Mouse (Mus musculus): ENCODE results near the gene Ddah1. TPM values are rescaled to one million over a fixed set of nuclear protein-coding genes. Genes with fewer than 3 reads are reported as not detected.
"Not testable (repeated sequence)": the region's sequence is repeated elsewhere in the genome, so short reads cannot be mapped to it uniquely, and the experiment has no call there.

Gene Ddah1
- polyA plus RNA-seq, 1 experiment from 2014 or later, result 53.5 TPM

DNA sequence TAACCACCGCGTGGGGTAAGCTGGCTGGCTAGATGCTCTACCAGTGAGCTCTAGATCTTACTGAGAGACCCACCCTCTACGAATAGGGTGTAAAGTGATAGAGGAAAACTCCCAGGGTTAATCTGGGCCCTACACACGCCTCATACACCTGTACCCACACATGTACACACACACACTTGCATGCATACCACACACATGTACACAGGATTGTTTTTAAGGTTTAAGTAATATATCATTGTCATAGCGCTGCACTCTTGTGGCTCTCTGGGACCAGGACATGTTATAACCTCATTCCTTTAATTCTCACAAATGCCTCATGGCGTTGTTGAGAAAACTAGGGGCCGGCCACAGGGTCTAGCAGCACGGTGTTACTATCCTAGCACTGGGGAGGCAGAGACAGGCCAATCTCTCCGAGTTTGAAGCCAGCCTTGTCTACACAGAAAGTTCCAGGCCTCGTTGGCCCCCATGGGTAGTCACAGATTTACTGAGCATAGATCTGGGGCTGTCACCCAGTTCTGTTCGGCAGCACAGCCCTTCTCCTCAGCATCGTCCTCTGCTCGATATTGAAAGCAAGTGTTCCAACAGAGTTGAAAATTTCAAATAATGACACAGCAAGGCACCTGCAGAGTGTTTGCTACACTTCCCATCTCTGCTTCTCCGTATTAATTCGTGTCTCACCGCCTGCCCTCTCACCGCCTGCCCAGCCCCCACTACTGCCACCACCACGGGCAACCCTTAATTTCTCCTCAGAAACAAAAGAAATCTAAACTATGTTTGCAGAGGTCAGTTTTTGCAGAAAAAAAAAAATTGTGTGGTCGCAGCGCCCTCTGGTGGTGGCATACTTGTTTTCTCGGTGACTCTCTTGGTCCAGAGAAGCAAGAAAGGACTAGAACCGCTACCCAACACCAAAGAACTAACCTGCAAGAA, 146.6 kb downstream of the Ddah1 start:
- Histone ChIP-seq H3K27ac (no peak overlapping the region), H3K4me2 (replicated peaks) (peak overlapping the region; percentile 35; the same call in 1 of the 2 replicates), H3K4me1 (replicated peaks) (no peaks in the 10 kb centered on the region; the same call in 1 of the 2 replicates), H3K36me3 (no peaks in the 10 kb centered on the region), H3K4me3 (replicated peaks) (no peak overlapping the region), H3K27me3 (replicated peaks) (no peaks in the 10 kb centered on the region), H3K9ac (no peak overlapping the region), H3K9me3 (no peaks in the 10 kb centered on the region)
- peak; percentile 28; the same call in 1 of the 2 replicates for ATAC-seq
- WGBS, result 52% methylated on average over 22 of the region's 22 CpGs

GRCm38 (mm10) chr3:145906582-145906981, 148.1 kb downstream of the Ddah1 start:
- H3K4me1 ChIP-seq (replicated peaks), result no peaks in the 10 kb centered on the region; the same call in 1 of the 2 replicates
- WGBS, result 88% methylated on average over 9 of the region's 9 CpGs
- H3K9me3 ChIP-seq, result no peaks in the 10 kb centered on the region
- no peak overlapping the region for H3K27ac ChIP-seq
- H3K36me3 ChIP-seq, result no peaks in the 10 kb centered on the region
- H3K9ac ChIP-seq, result no peak overlapping the region
- ATAC-seq, result no peak
- no peak overlapping the region for H3K4me3 ChIP-seq (replicated peaks)
- no peak overlapping the region for H3K4me2 ChIP-seq (replicated peaks)
- no peaks in the 10 kb centered on the region for H3K27me3 ChIP-seq (replicated peaks)

GRCm38 (mm10) chr3:145912512-145912911, 154.0 kb downstream of the Ddah1 start:
- no peak for ATAC-seq
- no peak overlapping the region for H3K27ac ChIP-seq
- H3K4me2 ChIP-seq (replicated peaks), result no peak overlapping the region
- no peak overlapping the region for H3K4me3 ChIP-seq (replicated peaks)
- no peak overlapping the region for H3K9ac ChIP-seq
- 82% methylated on average over 7 of the region's 7 CpGs for WGBS
- H3K4me1 ChIP-seq (replicated peaks), result no peaks in the 10 kb centered on the region
- no peaks in the 10 kb centered on the region for H3K9me3 ChIP-seq
- H3K36me3 ChIP-seq, result no peaks in the 10 kb centered on the region
- H3K27me3 ChIP-seq (replicated peaks), result no peaks in the 10 kb centered on the region

- Histone ChIP-seq H3K4me3 (replicated peaks) (no peak overlapping the region), H3K36me3 (no peaks in the 10 kb centered on the region), H3K9ac (no peak overlapping the region), H3K4me1 (replicated peaks) (no peaks in the 10 kb centered on the region), H3K4me2 (replicated peaks) (no peak overlapping the region), H3K27me3 (replicated peaks) (no peaks in the 10 kb centered on the region), H3K9me3 (no peaks in the 10 kb centered on the region), H3K27ac (no peak overlapping the region)
- WGBS, result 74% methylated on average over 6 of the region's 6 CpGs
- ATAC-seq, result no peak
Measured at GRCm38 (mm10) chr3:145913263-145913662, 154.8 kb downstream of the Ddah1 start.

- H3K9ac ChIP-seq; H3K4me2 ChIP-seq (replicated peaks); H3K27me3 ChIP-seq (replicated peaks); H3K4me1 ChIP-seq (replicated peaks); H3K4me3 ChIP-seq (replicated peaks); H3K36me3 ChIP-seq; ATAC-seq; H3K9me3 ChIP-seq; H3K27ac ChIP-seq: not testable (repeated sequence)
- WGBS, result 79% methylated on average over 7 of the region's 7 CpGs
Measured at GRCm38 (mm10) chr3:145913942-145914341, 155.5 kb downstream of the Ddah1 start.

GRCm38 (mm10) chr3:145916374-145916773, 157.9 kb downstream of the Ddah1 start:
- Histone ChIP-seq H3K9me3 (no peaks in the 10 kb centered on the region), H3K27ac (no peak overlapping the region), H3K27me3 (replicated peaks) (no peaks in the 10 kb centered on the region), H3K36me3 (no peaks in the 10 kb centered on the region), H3K4me2 (replicated peaks) (no peak overlapping the region), H3K4me1 (replicated peaks) (no peaks in the 10 kb centered on the region), H3K4me3 (replicated peaks) (no peak overlapping the region), H3K9ac (no peak overlapping the region)
- 87% methylated on average over 5 of the region's 5 CpGs for WGBS
- ATAC-seq, result no peak

GRCm38 (mm10) chr3:145916826-145917225, 158.4 kb downstream of the Ddah1 start:
- no peaks in the 10 kb centered on the region for H3K36me3 ChIP-seq
- H3K4me1 ChIP-seq (replicated peaks), result no peaks in the 10 kb centered on the region
- ATAC-seq, result no peak
- no peaks in the 10 kb centered on the region for H3K9me3 ChIP-seq
- WGBS, result 83% methylated on average over 4 of the region's 4 CpGs
- H3K9ac ChIP-seq, result no peak overlapping the region
- no peak overlapping the region for H3K4me3 ChIP-seq (replicated peaks)
- H3K27me3 ChIP-seq (replicated peaks), result no peaks in the 10 kb centered on the region
- H3K4me2 ChIP-seq (replicated peaks), result no peak overlapping the region
- H3K27ac ChIP-seq, result no peak overlapping the region

DNA sequence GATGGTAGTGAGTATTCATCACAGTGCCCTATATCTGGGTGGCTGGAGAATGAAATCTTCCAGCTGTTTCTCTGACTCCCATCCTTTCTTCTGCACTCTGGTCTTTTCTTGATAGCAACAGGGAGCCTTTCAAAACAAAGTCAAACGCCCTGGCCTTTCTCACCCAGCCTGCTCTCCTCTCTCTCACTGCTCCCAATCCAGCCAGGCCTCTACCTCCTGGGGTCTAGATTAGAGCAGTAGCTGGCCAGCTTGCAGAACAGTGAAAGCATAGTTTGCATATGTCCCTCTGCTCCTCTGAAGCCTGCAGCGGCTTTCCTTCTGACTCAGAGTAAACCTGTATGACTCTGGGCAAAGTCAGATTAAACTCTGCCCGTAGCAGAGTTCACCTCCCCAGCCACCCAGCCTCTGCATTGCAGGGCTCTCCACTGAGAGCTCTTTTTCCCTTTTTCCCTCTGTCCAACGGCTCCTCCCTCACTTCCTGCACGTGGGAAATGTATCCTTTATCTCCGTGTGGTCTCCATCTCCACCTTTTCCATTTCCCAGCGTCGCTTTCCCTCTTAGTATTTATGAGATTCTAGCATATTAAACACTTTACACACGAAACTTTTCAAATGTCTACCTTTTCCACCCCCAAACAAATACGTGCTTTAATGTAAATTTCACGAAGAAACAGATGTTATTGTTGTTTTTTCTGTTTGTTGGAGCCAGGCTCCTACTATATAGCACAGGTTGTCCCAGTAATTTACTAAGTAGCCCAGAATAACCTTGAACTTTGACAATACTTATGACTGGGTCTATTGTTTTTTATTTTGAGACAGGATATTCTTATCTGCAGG, 163.8 kb downstream of the Ddah1 start, which contains the start of gene Bcl10:
Gene Bcl10, plus strand, starts transcription at position 786 of the 836 bp plus-strand sequence.
- peak within 1 kb of the TSS; percentile 33 for H3K4me3 ChIP-seq (replicated peaks)
- H3K36me3 ChIP-seq, result no peaks in the 10 kb centered on the region
- ATAC-seq, result no peak
- H3K27me3 ChIP-seq (replicated peaks), result no peaks in the 10 kb centered on the region
- no peak within 1 kb of the TSS; the same call in 1 of the 2 replicates for H3K9ac ChIP-seq
- H3K4me1 ChIP-seq (replicated peaks), result peaks cover 13% of the 10 kb centered on the region
- 34% methylated on average over 11 of the region's 11 CpGs for WGBS
- H3K4me2 ChIP-seq (replicated peaks), result peak within 1 kb of the TSS; percentile 66
- H3K9me3 ChIP-seq, result no peaks in the 10 kb centered on the region
- peak within 1 kb of the TSS; percentile 81 for H3K27ac ChIP-seq

- Histone ChIP-seq H3K27me3 (replicated peaks) (no peaks in the 10 kb centered on the region), H3K36me3 (0 out of 2 replicates have a peak, but pooled peaks cover 5% of the 10 kb centered on the region), H3K9me3 (no peaks in the 10 kb centered on the region), H3K27ac (no peak overlapping the region), H3K4me2 (replicated peaks) (no peak overlapping the region), H3K9ac (no peak overlapping the region), H3K4me1 (replicated peaks) (peaks cover 13% of the 10 kb centered on the region), H3K4me3 (replicated peaks) (no peak overlapping the region)
- 41% methylated on average over 3 of the region's 3 CpGs for WGBS
- ATAC-seq, result no peak
Measured at GRCm38 (mm10) chr3:145922971-145923370, 164.5 kb downstream of the Ddah1 start.

DNA sequence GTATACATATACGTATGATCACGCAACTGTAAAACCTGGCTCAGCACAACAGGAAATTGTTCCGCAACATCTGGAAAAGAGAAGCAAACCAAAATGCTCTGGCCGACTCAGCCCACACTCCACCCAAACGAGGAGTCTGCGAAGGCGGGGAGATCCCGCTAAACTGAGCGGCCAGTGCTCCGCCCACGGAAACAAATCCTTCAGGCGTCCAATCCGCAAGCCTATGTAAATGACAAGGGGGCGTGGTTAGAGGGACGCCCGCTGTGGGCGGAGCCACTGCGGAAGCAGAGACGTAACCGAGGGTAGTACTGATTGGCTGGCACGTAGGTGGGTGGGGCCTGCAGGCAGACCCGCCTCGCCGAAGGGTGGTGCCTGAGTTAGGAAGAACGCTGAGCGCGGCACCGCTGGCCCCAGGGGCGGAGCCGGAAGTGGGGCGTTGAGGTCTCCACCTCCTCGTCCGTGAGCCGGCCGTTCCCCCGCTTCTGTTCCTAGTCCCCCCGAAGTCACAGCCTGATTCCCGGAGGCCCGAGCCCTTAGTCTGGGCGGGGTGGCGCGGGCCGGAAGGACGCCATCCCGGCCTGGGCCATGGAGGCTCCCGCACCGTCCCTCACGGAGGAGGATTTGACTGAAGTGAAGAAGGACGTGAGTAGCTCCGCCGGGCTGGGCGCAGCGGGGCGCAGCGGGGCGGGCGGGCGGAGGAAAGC, 165.6 kb downstream of the Ddah1 start:
- no peaks in the 10 kb centered on the region for H3K9me3 ChIP-seq
- under 1% methylated on average over 58 of the region's 58 CpGs for WGBS
- H3K9ac ChIP-seq, result peak overlapping the region; percentile 89
- peak overlapping the region; percentile 66 for H3K4me2 ChIP-seq (replicated peaks)
- H3K27ac ChIP-seq, result peak overlapping the region; percentile 92
- H3K4me3 ChIP-seq (replicated peaks), result peak overlapping the region; percentile 93
- H3K36me3 ChIP-seq, result 0 out of 2 replicates have a peak, but pooled peaks cover 5% of the 10 kb centered on the region
- H3K27me3 ChIP-seq (replicated peaks), result no peaks in the 10 kb centered on the region
- ATAC-seq, result peak; percentile 100
- peaks cover 13% of the 10 kb centered on the region for H3K4me1 ChIP-seq (replicated peaks)

GRCm38 (mm10) chr3:145924649-145925337, 166.3 kb downstream of the Ddah1 start:
- peak overlapping the region; percentile 93 for H3K4me3 ChIP-seq (replicated peaks)
- WGBS, result 2% methylated on average over 39 of the region's 39 CpGs
- H3K9ac ChIP-seq, result peak overlapping the region; percentile 89
- H3K4me2 ChIP-seq (replicated peaks), result peak overlapping the region; percentile 64
- no peaks in the 10 kb centered on the region for H3K9me3 ChIP-seq
- peak overlapping the region; percentile 92 for H3K27ac ChIP-seq
- 0 out of 2 replicates have a peak, but pooled peaks cover 5% of the 10 kb centered on the region for H3K36me3 ChIP-seq
- peaks cover 13% of the 10 kb centered on the region for H3K4me1 ChIP-seq (replicated peaks)
- ATAC-seq, result peak; percentile 27
- H3K27me3 ChIP-seq (replicated peaks), result no peaks in the 10 kb centered on the region

Measured in intestine, embryonic 15.5 days (tissue).